Mouse (Mus musculus) urinary bladder, postnatal 14 days (tissue): ENCODE results near the gene Rpl13a.
A peak's percentile ranks its signal among the peaks of the same experiment; 100 is the strongest.
"Not testable (repeated sequence)": the region's sequence is repeated elsewhere in the genome, so short reads cannot be mapped to it uniquely, and the experiment has no call there.

Experiments used
- DNase-seq: peaks from one replicate; pipeline ENCODE4 v3.0.0; 2021; ENCODE audit warnings: low spot score

Gene Rpl13a

DNA sequence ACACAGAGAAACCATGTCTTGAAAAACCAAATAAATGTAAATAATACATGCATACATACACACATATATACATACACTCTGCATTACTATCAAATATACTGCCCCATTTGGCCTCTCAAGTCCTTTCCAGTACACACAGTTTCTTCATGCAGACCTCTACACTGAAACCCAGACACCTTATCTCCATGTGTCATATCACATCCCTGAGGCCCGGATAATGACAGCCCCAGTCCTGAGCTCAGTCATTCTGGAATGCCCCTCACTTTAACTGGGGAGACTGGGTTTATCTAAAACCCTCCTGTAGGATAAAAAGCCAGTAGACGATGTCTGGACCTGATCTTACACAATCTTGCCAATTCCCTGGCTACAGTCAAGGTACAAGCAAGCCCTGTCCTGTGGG lies 15.1 kb downstream of the Rpl13a start:
- DNase-seq, result no peak

- no peak for DNase-seq
Measured at GRCm38 (mm10) chr7:45112529-45112928, 16.0 kb downstream of the Rpl13a start.

GRCm38 (mm10) chr7:45111940-45112339 lies 16.6 kb downstream of the Rpl13a start:
- no peak for DNase-seq

DNA sequence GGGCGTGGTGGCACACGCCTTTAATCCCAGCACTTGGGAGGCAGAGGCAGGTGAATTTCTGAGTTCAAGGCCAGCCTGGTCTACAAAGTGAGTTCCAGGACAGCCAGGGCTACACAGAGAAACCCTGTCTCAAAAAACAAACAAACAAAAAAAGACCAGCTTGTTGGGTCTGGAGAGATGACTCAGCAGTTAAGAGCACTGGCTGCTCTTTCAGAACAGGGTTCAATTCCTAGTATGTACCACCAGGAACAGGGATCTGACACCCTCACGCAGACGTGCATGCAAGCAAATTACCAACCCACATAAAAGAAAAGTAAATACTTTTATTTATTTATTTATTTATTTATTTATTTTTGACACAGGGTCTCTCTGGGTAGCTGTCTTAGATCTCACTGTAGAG lies 18.5 kb downstream of the Rpl13a start:
- not testable (repeated sequence) for DNase-seq

DNA sequence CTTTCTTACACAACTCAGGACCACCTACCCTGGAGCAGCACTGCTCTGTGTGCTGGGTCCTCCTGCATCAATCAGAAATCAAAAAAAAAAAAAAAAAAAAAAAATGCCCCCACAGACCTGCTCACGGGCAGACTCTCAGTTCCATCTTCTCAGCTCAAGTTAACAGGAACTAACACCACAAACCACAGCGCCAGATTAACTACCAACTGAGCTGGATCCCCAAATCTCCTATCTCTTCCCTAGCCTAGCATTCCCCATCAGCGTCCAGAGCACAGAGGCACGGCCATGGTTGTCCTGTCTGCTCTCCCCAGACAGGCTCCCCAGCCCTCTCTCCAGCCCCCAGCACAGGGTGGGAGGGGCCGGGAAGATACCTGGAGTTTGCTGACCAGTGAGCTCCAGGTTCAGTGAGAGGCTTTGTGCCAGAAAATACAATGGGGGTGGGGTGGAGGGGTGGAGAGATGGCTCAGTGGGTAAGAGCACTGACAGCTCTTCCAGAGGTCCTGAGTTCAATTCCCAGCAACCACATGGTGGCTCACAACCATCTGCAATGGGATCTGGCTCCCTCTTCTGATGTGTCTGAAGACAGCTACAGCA lies 21.4 kb downstream of the Rpl13a start:
- no peak for DNase-seq

GRCm38 (mm10) chr7:45106441-45106840 lies 22.1 kb downstream of the Rpl13a start:
- DNase-seq, result no peak

DNA sequence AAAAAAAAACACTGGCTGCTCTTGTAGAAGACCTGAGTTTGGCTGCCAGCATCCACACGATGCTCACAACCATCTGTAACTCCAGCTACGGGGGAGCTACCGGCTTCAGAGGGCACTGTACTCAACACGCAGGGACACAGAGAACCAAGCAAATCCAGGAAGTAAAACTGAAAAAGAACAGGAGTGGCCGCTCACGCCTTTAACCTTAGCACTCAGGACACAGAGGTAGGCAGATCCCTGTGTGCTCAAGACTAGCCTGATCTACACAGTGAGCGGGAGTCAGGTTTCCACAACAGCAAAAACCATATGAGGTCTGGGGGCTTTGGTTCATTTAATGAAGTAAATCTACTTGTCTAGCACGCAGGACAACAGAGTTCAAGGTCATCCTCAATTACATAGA lies 23.1 kb downstream of the Rpl13a start:
- DNase-seq, result no peak

DNA sequence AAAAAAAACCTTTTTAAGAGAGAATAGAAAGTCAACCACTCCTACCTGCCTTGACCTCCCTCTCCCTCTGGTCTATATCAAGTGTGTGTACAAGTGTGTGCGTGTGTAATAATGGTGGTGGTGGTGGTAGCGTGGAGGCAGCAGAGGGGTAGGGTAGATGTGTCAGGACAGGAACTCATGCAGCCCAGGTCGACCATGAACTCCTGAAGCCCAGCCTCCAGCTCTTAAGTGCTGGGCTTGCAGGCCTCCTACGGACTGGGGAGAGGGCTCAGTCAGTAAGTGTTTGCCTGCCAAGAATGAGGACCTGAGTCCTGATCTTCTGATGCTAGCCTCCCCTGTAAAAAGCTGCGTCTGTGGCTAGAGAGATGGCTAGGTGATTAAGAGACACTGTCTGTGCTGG lies 23.6 kb downstream of the Rpl13a start:
- no peak for DNase-seq

GRCm38 (mm10) chr7:45103652-45104180 lies 24.8 kb downstream of the Rpl13a start, which contains the start of gene Fcgrt:
Gene Fcgrt, minus strand, starts transcription at chr7:45103851.
- DNase-seq, result peak; percentile 93

- DNase-seq, result no peak
Measured at GRCm38 (mm10) chr7:45102940-45103585, 25.5 kb downstream of the Rpl13a start.

GRCm38 (mm10) chr7:45102441-45102840 lies 26.1 kb downstream of the Rpl13a start:
- no peak for DNase-seq

- no peak for DNase-seq
Measured at GRCm38 (mm10) chr7:45100046-45100445, 28.5 kb downstream of the Rpl13a start.

DNA sequence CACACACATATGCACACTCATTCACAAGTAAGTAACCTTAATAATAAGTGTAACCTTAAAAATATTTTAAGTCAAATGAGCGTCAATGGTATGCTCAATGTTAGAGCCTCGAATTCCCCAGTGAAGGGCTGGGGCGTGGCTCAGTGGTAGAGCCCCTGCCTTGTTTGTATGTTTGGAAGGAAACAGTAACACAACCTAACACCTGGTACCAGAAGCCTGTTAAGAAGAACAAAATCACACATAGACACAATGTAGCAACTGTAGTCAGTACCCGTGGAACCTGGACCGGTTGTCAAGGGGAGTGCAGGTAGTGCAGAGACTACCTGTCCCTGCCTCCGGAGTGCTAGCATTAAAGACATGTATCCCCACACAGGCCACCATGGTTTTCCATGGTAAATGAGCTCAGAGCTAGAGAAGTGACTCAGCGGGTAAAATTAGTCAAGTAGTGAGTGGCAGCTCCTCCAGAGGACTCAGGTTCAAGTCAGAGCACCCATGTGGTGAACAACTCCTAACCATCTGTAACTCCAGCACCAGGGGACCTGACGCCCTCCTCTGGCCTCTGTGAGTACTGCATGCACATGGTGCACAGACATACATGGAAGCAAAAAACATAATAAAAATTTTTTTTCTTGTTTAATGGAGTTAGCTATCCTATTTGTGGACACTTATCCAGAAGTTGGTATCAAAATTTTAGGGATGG lies 29.9 kb downstream of the Rpl13a start:
- DNase-seq, result no peak

DNA sequence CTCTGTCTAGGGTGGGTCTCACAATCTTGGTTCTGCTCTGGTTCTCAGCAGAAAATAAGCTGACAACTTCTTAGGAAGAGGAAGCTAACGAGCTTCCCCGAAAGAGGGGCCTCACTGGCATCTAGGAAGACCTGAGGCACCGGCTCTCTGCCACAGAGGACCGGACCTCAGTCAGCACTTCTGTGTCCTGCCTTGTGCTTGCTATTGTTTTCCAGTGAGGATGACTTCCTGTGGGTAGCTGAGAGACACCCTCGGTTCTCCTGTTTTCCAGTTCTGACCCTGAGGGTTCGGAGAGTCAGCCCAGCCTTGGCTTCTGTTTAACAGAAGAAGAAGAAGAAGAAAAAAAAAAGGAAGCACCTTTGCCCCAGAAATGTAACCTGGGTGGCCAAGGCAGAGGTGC lies 31.1 kb downstream of the Rpl13a start:
- DNase-seq, result no peak

DNA sequence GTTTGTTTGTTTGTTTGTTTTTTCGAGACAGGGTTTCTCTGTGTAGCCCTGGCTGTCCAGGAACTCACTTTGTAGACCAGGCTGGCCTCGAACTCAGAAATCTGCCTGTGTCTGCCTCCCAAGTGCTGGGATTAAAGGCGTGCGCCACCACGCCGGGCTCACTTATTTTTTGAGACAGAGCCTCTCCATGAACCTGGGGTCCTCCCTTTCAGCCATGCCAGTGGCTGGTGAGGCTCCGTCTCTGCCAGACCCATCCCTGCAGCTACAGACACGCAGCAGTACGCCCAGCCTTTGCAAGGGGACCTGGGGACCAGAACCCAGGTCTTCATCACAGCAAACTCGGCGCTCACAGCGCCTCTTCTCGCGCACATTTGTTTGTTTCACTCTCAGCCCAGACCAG lies 32.6 kb downstream of the Rpl13a start:
- not testable (repeated sequence) for DNase-seq

- DNase-seq, result no peak
Measured at GRCm38 (mm10) chr7:45095367-45095766, 33.2 kb downstream of the Rpl13a start.

GRCm38 (mm10) chr7:45094121-45094520 lies 34.4 kb downstream of the Rpl13a start:
- DNase-seq, result no peak

DNA sequence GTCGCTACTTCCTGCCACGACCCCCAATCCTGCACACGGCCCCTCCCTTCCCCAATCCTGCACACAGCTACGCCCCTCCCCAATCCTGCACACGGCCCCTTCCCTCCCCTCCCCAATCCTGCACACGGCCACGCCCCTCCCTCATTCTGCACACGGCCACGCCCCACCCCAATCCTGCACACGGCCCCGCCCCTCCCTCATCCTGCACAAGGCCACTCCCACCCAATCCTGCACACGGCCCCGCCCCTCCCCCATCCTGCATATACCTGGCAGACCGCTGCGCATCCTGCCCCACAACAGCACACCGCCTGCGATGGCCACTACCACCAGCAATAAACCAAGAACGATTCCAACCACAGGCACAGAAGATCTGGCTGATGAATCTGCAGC lies 35.0 kb downstream of the Rpl13a start:
- DNase-seq, result no peak

DNA sequence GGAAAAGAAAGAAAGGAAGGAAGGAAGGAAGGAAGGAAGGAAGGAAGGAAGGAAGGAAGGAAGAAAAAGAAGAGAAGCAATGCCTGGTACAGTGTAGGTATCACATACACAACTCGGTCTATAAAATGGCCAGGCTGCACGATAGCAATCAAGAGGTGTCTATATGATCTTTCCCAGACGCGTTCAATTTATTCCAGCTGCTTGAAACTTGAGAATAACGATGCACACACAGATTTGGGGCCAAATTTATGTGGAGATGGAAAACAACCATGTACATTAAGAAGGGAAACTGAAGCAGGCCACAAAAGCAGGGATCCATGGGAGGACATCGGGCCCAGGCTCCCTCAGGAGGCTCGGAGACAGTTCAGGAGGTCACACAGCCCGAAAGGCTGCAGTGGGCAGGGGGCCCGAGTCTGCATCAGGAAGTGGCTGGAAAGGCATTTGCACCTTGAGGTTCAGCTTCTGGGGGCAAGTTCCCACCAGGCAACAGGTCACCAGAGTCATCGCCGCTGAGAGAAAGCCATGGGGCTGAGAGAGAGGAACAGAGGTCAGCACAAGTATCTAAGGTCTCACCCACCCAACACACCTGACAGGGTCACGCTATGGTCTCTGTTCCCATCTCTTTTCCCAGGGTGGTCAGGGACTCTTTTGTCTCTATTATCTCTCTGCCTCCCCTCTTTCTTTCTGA lies 35.6 kb downstream of the Rpl13a start:
- no peak for DNase-seq

DNA sequence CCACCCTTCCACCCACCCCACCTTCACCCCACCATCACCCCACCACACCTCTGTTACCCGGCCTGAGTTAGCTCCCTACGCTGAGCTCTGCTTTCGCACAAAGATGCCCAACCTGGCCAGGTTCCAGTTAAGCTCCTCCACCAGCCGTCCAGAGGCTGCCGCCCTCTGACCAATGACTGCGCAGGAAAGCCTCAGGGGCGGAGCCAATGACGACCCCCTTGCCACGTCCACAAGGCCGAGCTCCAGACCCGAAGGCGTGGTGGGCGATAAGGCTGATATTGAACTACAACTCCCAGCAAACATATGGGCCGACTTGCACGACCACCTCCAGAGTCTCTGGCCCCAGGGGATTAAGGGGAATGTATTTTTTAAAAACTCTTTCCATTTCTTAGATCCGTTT lies 36.5 kb downstream of the Rpl13a start, which contains the start of gene Rcn3:
TSS of gene Rcn3 (minus strand) at position 174 of the 400 bp plus-strand sequence.
- DNase-seq, result peak; percentile 88

- no peak for DNase-seq
Measured at GRCm38 (mm10) chr7:45091001-45091990, 37.3 kb downstream of the Rpl13a start.
